10 mouse cellular contexts compared by ENCODE assay signal in genomic region chr5:4993192-4993601, GRCm38 (mm10).
DNase-seq lines count a peak whose midpoint lies in the region; ATAC-seq and TF ChIP-seq lines count a peak whose summit lies in the region.
"Had no signal": no experiment of that assay in that cellular context is flagged by ENCODE, and none has a peak within 500 bp of the region (broad histone marks: within the 10 kb centered on the region; RNA-seq: fewer than 3 reads in every experiment).

No protein-coding gene starts in this region.

- H3K27ac ChIP-seq in midbrain, postnatal 0 days (ENCODE audit: low read depth, low read length) = no peak overlapping the region
- H3K27ac ChIP-seq in midbrain, embryonic 16.5 days (ENCODE audit: low read length) = no peak overlapping the region
- H3K27ac ChIP-seq in embryonic facial prominence, embryonic 14.5 days (replicated peaks; ENCODE audit: low read depth, low read length) = 0 out of 2 replicates have a peak overlapping the region, but pooled peaks have one; percentile 24
- H3K27ac ChIP-seq in midbrain, embryonic 10.5 days (replicated peaks) = no peak overlapping the region
- no peak overlapping the region for H3K27ac ChIP-seq in midbrain, embryonic 14.5 days (replicated peaks; ENCODE audit: low read depth, low read length)

- no peaks in the 10 kb centered on the region for H3K36me3 ChIP-seq in midbrain, postnatal 0 days (ENCODE audit: insufficient read depth, low read length)
- H3K36me3 ChIP-seq in midbrain, embryonic 16.5 days (ENCODE audit: control insufficient read depth, insufficient read depth, low read length) = no peaks in the 10 kb centered on the region
- no peaks in the 10 kb centered on the region for H3K36me3 ChIP-seq in embryonic facial prominence, embryonic 14.5 days (ENCODE audit: control insufficient read depth, insufficient read depth, low read length)
- no peaks in the 10 kb centered on the region for H3K36me3 ChIP-seq in midbrain, embryonic 10.5 days
- no peaks in the 10 kb centered on the region for H3K36me3 ChIP-seq in midbrain, embryonic 14.5 days (ENCODE audit: control insufficient read depth, insufficient read depth, low read length)
- H3K36me3 ChIP-seq: G1E had no signal

- H3K4me2 ChIP-seq in midbrain, postnatal 0 days (ENCODE audit: low read depth, low read length, poor library complexity, severe bottlenecking) = no peak overlapping the region
- no peak overlapping the region for H3K4me2 ChIP-seq in midbrain, embryonic 16.5 days (ENCODE audit: low read length)
- H3K4me2 ChIP-seq in embryonic facial prominence, embryonic 14.5 days (ENCODE audit: low read depth, low read length) = no peak overlapping the region
- no peak overlapping the region for H3K4me2 ChIP-seq in midbrain, embryonic 14.5 days (ENCODE audit: low read length)

- 78% methylated on average over 4 of the region's 4 CpGs for WGBS in midbrain, postnatal 0 days
- 86% methylated on average over 4 of the region's 4 CpGs for WGBS in midbrain, embryonic 16.5 days
- 56% methylated on average over 4 of the region's 4 CpGs for WGBS in embryonic facial prominence, embryonic 14.5 days
- 87% methylated on average over 4 of the region's 4 CpGs for whole genome bisulfite sequencing in midbrain, embryonic 10.5 days
- 80% methylated on average over 4 of the region's 4 CpGs for WGBS in midbrain, embryonic 14.5 days

- H3K27me3 ChIP-seq in midbrain, postnatal 0 days (ENCODE audit: insufficient read depth, low read length) = no peaks in the 10 kb centered on the region
- H3K27me3 ChIP-seq in midbrain, embryonic 16.5 days (ENCODE audit: control insufficient read depth, insufficient read depth, low read depth, low read length) = no peaks in the 10 kb centered on the region
- no peaks in the 10 kb centered on the region for H3K27me3 ChIP-seq in embryonic facial prominence, embryonic 14.5 days (replicated peaks; ENCODE audit: control insufficient read depth, insufficient read depth, low read length)
- H3K27me3 ChIP-seq in midbrain, embryonic 10.5 days (ENCODE audit: low read depth, poor library complexity, severe bottlenecking) = no peaks in the 10 kb centered on the region
- H3K27me3 ChIP-seq in midbrain, embryonic 14.5 days (ENCODE audit: control insufficient read depth, insufficient read depth, low read length) = no peaks in the 10 kb centered on the region

- H3K4me3 ChIP-seq in midbrain, postnatal 0 days (ENCODE audit: low read depth, low read length) = no peak overlapping the region
- H3K4me3 ChIP-seq in midbrain, embryonic 16.5 days (ENCODE audit: low read depth, low read length) = no peak overlapping the region
- no peak overlapping the region for H3K4me3 ChIP-seq in embryonic facial prominence, embryonic 14.5 days (ENCODE audit: low read depth, low read length)
- no peak overlapping the region for H3K4me3 ChIP-seq in midbrain, embryonic 10.5 days
- no peak overlapping the region for H3K4me3 ChIP-seq in midbrain, embryonic 14.5 days (replicated peaks; ENCODE audit: low read depth, low read length)

- H3K9me3 ChIP-seq in midbrain, postnatal 0 days (ENCODE audit: low read length) = no peaks in the 10 kb centered on the region
- no peaks in the 10 kb centered on the region for H3K9me3 ChIP-seq in midbrain, embryonic 16.5 days (replicated peaks; ENCODE audit: control insufficient read depth, low read length, poor library complexity, severe bottlenecking)
- no peaks in the 10 kb centered on the region for H3K9me3 ChIP-seq in embryonic facial prominence, embryonic 14.5 days (ENCODE audit: control insufficient read depth, low read length)
- no peaks in the 10 kb centered on the region for H3K9me3 ChIP-seq in midbrain, embryonic 10.5 days (replicated peaks)
- H3K9me3 ChIP-seq in midbrain, embryonic 14.5 days (ENCODE audit: control insufficient read depth, low read length) = no peaks in the 10 kb centered on the region
- H3K9me3 ChIP-seq: G1E had no signal

- no peak overlapping the region for H3K9ac ChIP-seq in midbrain, postnatal 0 days (replicated peaks; ENCODE audit: low read length, poor library complexity, severe bottlenecking)
- H3K9ac ChIP-seq in midbrain, embryonic 16.5 days (ENCODE audit: low read depth, low read length) = no peak overlapping the region
- no peak overlapping the region for H3K9ac ChIP-seq in embryonic facial prominence, embryonic 14.5 days (ENCODE audit: low read depth, low read length)
- H3K9ac ChIP-seq in midbrain, embryonic 14.5 days (replicated peaks; ENCODE audit: low read length) = no peak overlapping the region

- ATAC-seq in midbrain, postnatal 0 days (ENCODE audit: low FRiP score) = peak; percentile 52; the same call in 1 of the 2 replicates
- ATAC-seq in midbrain, embryonic 16.5 days = no peak
- ATAC-seq in embryonic facial prominence, embryonic 14.5 days (ENCODE audit: low read depth) = peak; percentile 68
- no peak for ATAC-seq in midbrain, embryonic 14.5 days (ENCODE audit: low FRiP score, low TSS enrichment)

- DNase-seq in midbrain, postnatal 0 days (ENCODE audit: low spot score) = no peak
- DNase-seq in embryonic facial prominence, embryonic 14.5 days (ENCODE audit: low spot score) = peak; percentile 83
- peak; percentile 75 to 79 for DNase-seq in layer of hippocampus, postnatal 36 days
- peak; percentile 5 for DNase-seq in skeletal muscle tissue, adult 2 months (ENCODE audit: low read depth, low spot score)
- DNase-seq in adrenal gland, postnatal 4 days (ENCODE audit: low spot score in 2 of 2) = no peak
- DNase-seq in midbrain, embryonic 10.5 days (ENCODE audit: low spot score) = no peak
- no peak for DNase-seq in midbrain, embryonic 14.5 days
- DNase-seq: retina, postnatal 1 day had no signal

- TF ChIP-seq CTCF in midbrain, postnatal 0 days (IDR thresholded peaks at IDR 0.05) = no peak

- no peaks in the 10 kb centered on the region for H3K4me1 ChIP-seq in midbrain, postnatal 0 days (ENCODE audit: insufficient read depth, low read length)
- H3K4me1 ChIP-seq in midbrain, embryonic 16.5 days (ENCODE audit: control insufficient read depth, insufficient read depth, low read length) = peaks cover 12% of the 10 kb centered on the region
- H3K4me1 ChIP-seq in embryonic facial prominence, embryonic 14.5 days (ENCODE audit: control insufficient read depth, insufficient read depth, low read length) = peaks cover 27% of the 10 kb centered on the region
- H3K4me1 ChIP-seq in midbrain, embryonic 10.5 days = peaks cover 5% of the 10 kb centered on the region; the same call in 1 of the 2 replicates
- no peaks in the 10 kb centered on the region for H3K4me1 ChIP-seq in midbrain, embryonic 14.5 days (ENCODE audit: control insufficient read depth, insufficient read depth, low read length)

Comparison
In these comparisons a context has a peak if more than half of its experiments do, and no peak if none do; other contexts are left out.
1. ATAC-seq: peak in midbrain, postnatal 0 days (single experiment) and embryonic facial prominence, embryonic 14.5 days (single experiment); none in midbrain, embryonic 16.5 days (single experiment) and midbrain, embryonic 14.5 days (single experiment).
2. DNase-seq: peak in embryonic facial prominence, embryonic 14.5 days (single experiment), layer of hippocampus, postnatal 36 days (2 of 2) and skeletal muscle tissue, adult 2 months (single experiment); none in midbrain, postnatal 0 days (single experiment), adrenal gland, postnatal 4 days (0 of 2), midbrain, embryonic 10.5 days (single experiment) and midbrain, embryonic 14.5 days (single experiment).